Mouse (Mus musculus): ENCODE data around the gene Gm17469. TPM values are rescaled to one million over a fixed set of nuclear protein-coding genes. Genes with fewer than 3 reads are reported as not detected.
"Not testable (repeated sequence)": the region's sequence is repeated elsewhere in the genome, so short reads cannot be mapped to it uniquely, and the experiment has no call there.

Gm17469 gene
- not detected in 2 replicates for total RNA-seq (2015; ENCODE audit: low replicate concordance)
- total RNA-seq (2017; ENCODE audit: low replicate concordance): not detected in 2 replicates

GRCm38 (mm10) chrX:124629593-124629992 lies at the start of gene Gm17469:
Gm17469 (plus strand) TSS chrX:124629893.
- ATAC-seq (replicated peaks; ENCODE audit: low FRiP score, poor library complexity, severe bottlenecking): not testable (repeated sequence)

Other genes starting within 250 kb of the Gm17469 start
- gene Gm17584, start 129.3 kb upstream of the Gm17469 start, total RNA-seq (2015; ENCODE audit: low replicate concordance): not detected in 2 replicates
- gene Gm17584, start 129.3 kb upstream of the Gm17469 start, total RNA-seq (2017; ENCODE audit: low replicate concordance): not detected in 2 replicates